Mouse (Mus musculus) granulocyte monocyte progenitor cell, adult 5-6 weeks (primary cell): ENCODE measurements at regions not wholly inside any gene's neighbourhood (a gene's known extent, or its start where the extent isn't known, plus 50 kb on each side); places are given as distances from the start of the nearest gene placed in this dataset.
"Not testable (repeated sequence)": the region's sequence is repeated elsewhere in the genome, so short reads cannot be mapped to it uniquely, and the experiment has no call there.

Experiments used
- ATAC-seq: replicated peaks from 2 replicates; pipeline ENCODE4 v1.8.0; 2016; ENCODE audit warnings: mild to moderate bottlenecking, moderate TSS enrichment, inconsistent platforms; ENCODE audit not compliant: poor library complexity, severe bottlenecking

DNA sequence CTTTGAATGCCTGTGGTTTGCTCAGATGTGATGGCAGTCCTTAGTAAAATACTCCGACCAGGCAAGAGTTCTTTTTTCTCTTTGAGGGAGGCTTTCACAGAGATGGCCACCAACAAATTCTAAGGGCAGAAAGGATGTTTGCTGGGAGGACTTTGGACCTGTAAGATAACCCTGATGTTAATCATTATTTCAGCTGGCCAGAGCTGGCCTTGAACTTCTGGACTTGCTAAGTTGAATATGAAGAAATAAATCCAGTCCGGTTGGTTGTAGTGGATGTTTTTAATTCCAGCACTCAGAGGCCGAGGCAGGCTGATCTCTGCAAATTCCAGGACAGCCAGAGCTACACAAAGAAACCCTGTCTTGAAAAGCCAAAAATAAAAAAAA is 222.9 kb upstream of the Klf3 start:
- no peak for ATAC-seq

DNA sequence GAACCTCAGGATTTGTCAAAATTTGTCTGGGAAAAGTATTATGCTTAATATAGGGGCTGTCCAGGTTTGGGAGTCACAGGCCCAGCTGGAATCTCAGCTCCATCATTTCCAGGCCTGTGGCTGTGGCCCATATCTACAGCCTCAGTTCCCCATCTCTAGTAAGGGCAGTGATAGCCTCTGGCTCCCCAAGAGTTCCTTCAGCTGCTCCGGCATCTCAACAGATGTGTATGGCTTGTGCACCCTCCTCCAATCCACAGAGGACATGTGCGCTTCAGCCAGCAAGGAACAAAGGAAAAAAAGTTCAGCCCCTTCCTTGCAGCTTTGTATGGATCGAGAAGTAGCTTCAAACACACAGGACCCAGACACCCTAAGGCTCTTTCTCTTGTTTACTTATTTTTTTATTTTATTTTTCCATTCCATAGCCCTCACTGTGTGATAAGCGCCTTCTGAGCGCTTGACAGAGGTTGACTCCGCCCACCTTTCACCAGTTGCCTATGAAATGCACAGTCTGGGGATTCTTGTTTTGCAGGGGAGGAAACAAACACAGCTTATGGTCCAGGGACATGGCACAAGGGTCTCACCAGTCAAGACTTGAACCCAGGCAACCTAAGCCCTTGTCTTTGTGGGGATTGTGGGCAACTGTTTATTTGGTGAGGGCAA is 222.3 kb upstream of the Klf3 start:
- ATAC-seq: no peak

DNA sequence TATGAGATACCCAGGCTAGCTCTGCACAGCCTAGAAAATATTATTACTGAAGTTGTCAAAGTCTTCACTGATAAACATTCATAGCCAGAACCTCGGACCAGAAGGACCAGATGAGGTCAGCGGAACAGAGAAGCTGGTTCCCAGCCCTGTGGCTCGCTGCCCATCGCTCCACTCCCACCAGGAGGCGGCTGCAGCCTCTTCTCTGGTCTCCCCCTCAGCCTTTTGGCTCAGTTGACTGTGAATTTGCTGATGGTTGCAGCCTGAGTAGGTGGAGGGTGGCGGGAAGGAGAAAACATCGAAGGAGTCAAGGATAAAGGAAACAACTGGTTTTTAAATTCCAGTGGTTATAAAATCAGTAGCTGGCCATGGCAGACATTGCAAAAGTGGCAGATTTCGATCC is 221.7 kb upstream of the Klf3 start:
- ATAC-seq: no peak

DNA sequence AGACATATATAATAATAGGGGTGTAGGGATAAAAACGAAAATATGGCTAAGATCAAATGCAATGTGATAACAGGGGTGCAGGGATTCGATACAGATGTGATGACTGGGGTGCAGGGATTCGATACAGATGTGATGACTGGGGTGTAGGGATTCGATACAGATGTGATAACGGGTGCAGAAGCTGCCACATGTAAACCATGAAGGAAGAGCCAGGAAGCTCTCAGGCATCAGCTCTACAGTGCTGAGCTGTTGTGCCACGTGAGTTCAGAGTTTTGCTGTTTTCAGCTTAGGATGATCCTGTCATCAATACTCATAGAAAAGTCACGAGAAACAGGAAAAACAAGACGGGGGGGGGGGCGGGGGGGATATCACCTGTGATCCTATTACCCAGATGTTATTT is 221.2 kb upstream of the Klf3 start:
- ATAC-seq: no peak

DNA sequence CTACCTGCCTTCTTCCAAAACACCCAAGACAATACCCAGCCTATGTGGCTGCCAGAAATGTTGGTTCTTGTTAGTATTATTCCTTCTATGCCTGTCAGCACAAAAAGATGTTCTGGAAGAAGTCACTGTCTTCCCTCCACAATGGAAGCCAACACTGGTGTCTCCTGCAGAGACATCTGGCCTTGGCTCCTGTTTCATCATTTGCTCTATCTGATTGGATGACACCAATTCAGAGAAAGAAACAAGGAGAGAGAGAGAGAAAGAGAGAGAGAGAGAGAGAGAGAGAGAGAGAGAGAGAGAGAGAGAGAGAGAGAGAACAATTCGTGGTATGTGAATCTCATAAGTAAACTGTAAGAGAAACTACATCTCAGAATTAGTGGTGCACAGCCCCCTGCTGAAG is 218.9 kb upstream of the Klf3 start:
- no peak for ATAC-seq

DNA sequence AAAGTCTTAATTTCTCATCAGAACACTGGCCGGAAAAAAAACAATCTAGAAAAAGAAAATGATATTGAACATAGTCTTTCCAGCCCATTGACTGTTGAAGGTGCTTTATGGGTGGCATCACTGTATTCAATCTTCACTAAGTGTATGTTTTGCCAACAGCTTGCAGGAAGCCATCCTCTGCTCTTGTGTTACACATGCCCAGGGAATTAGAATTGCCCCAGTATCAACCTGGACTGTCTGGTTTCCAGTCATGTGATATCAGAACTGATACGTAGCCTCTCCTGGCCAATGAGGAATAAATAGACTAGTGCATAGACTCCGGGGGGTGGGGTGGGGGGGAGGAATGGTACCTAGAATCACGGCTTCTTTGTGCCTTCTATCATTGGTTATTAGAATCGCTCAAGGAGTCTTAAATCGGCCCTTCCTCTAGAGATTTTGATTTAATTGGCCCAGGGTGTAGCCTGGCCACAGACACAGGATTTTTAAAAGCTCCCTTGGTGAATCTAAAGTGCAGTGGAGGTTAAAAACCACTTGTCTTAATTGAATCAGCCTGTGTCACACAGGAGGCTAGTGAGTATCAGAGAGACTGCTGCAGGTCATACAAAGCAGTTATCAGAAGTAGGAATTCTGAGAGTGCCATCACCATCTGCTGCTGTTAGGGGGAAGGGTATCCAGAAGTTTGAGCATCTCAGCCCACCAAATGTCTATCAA is 218.0 kb upstream of the Klf3 start:
- ATAC-seq: no peak

DNA sequence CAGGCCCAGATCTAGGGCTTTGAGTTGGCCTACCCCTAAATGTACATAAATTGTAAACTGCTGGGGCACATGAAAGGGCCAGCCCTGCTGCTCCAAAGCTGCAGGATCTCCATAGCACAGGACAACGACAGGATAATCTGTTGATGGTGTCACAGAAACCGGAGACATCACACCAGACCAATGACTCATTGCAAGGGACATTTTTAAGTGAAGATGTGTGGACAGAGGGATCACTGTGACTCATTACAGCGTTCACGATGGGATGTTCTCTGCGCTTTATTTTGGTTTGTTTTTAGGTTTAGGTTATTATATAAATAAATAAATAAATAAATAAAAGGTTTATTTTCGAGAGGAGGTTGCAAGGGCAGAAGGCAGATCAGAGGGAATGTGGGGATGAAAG is 216.9 kb upstream of the Klf3 start:
- no peak for ATAC-seq

DNA sequence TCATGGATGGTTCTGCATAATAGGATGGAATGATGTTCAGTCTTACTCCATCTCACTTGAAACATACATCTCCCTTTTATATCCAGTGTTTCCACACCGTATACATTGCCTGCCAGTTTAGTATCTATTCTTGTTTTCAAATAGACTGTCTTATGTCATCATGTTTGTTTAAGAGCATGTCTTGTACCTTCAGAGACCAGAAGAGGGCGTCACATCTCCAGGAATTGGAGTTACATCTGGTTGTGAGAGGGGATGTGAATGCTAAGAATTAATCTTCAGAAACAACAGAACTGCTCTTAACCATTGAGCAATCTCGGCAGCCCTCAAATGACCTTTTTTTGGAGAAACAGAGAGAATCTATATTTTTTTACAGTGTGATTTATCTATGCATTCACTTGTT is 216.3 kb upstream of the Klf3 start:
- no peak for ATAC-seq

DNA sequence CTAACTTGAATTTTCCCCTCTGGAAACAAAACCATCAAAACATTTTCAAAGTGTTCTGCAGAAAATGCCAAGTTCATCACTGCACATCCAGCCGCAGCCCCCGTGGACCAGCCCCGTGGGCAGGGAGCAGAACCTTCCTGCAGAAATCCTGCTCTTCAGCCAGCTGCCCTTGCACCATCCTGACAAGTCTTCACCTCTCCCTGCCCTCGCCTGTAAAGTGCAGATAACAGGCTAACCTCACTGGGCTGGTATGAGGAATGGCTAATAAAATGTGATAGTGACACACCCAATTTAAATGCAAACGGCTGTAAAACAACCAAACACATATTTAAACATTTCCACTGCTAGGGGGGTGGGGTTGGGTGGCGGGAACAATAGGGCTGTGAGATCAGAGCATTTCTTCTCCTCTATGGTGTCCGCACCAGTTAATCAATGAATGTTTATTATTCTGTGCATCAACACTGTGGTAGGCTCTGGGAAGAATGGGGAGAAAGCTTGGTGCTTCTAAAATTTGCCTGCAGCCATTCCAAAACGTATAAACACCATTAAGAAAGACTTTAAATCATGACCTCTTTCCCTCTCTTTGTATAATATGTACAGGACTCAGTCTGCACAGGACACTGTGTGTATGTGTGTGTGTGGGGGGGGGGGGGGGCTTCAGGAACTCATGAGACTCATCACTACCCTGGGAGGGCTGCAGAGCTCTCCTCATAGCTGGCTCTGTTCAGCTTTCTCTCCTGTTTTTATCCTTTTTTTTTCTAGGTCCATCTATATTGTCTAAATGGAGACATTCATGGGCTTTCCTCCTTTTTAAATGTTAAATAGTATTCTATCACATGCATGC is 215.1 kb upstream of the Klf3 start:
- ATAC-seq: no peak

DNA sequence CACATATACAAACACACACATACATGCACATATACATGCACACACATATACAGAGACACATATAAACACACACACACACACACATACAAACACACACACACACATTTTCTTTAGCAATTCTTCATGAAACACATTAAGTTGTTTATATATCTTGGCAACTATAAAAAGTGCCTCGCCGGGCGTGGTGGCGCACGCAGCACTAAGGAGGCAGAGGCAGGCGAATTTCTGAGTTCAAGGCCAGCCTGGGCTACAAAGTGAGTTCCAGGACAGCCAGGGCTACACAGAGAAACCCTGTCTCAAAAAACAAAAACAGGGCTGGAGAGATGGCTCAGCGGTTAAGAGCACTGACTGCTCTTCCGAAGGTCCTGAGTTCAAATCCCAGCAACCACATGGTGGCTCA is 214.4 kb upstream of the Klf3 start:
- not testable (repeated sequence) for ATAC-seq

DNA sequence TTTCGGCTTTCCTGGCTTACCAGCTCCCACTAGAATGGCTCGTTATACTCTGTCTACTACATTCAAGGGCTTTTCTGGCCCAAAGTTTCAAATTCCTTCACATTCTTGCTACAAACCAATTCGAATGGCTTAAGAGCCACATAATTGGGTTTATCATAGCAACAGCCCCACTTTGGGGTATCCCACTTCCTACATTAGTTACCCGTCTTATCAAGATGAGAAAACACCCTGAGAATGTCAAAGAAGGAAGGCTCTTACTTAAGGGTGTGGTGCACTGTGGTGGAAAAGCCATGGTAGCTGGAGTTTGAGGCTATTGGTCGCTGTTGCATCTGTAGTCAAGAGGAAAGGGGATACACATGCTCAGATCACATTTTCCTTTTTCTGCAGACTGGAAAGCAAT is 213.2 kb upstream of the Klf3 start:
- ATAC-seq: no peak

DNA sequence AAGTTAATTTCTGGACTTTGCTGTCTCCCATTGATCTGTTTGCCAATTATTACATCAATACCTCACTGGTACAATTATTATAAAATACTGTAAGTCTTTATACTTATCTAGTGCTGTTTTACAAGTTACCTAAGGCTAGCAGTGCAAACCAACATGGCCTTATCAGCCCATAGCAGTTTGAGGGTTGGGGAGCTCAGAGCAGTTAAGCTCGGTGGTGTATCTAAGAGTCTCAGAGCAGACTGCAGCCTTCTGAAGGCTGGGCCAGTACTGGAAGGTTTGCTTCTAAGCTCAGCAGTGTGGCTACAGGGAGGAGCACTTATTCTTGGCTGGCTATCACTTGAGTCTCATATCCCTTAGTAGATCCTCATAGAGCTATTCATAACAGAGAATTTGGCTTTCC is 212.4 kb upstream of the Klf3 start:
- ATAC-seq: no peak

DNA sequence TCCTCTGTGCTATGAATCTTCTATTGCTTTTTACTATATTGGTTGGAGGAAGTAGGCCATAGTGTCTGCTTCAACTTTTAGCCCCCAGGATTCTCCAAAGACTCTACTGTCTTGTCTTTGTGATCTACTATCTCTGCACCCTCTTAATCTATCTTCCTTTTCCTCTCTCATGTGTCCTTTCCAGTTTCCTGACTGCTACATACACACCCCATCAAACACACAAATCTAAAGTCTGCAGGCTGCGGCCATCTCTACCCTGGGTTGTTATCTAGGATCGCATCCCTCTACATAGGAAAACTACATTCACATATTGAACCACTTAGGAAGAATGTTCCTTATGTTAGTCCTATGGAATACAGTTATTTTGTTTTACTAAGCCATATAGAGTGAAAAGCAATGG is 211.4 kb upstream of the Klf3 start:
- no peak for ATAC-seq

DNA sequence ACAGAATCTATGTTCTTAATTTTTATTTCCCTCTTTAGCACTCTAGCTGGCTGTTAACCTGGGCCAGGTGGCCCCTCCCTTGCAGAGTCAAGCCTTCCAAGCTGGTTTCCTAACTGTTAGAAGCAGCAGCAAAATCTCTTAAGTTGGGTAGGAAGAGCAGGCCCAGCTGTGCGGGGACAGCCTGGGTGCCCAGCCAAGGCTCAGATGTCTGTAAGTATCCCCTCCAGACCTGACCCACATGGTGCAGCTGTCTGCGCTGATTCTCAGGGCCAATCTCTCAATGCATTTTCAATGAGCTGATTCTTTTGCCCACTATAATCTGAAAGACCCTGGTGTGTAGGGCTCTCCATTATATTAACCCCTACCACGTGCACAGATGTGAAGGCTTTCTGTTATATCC is 208.0 kb upstream of the Klf3 start:
- ATAC-seq: no peak

DNA sequence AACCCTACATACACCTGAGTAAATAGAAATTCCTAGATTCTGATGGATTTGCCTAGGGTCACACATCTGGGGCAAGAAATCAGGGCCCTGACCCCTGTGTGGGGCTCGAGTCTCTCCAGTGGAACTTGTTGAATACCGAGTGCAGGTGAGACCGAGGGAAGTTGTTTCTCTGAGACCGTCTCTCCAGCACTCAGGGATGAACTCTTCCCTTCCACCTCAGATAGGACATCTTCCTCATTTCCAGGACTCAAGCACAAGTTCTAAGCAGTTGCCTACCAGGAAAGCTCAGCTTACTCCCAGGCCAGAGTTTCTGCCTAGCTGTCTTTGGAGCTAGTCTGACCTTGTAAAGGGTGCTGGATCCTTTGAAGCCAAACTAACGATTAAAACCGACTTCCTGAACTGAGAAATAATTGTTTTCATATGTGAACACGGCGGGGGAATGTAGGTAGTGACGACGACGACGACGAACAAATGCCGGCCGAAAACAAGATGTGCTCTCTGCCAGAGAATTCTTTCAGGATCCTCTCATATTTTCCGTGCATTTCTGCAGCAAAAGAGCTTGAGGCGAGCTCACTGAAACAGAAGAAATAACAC is 207.3 kb upstream of the Klf3 start:
- ATAC-seq: no peak

DNA sequence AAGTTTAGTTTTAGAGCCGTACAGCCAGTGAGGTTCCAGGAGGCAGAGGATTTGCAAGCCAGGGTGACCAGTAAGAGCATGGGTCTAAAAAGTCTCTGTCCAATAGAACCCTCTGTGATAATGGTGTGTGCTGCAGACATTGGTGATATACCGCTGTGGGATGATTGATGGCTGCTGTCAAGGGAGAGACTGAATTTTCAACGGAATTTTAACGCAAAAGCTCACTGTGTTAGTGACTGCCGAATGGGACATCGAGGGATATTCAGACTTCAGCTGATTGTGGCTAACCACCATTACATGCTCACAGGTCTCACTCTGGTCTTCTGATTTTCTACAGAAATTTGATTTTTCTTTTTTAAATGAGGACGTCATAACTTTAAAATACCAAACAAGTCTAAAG is 206.2 kb upstream of the Klf3 start:
- ATAC-seq: no peak

DNA sequence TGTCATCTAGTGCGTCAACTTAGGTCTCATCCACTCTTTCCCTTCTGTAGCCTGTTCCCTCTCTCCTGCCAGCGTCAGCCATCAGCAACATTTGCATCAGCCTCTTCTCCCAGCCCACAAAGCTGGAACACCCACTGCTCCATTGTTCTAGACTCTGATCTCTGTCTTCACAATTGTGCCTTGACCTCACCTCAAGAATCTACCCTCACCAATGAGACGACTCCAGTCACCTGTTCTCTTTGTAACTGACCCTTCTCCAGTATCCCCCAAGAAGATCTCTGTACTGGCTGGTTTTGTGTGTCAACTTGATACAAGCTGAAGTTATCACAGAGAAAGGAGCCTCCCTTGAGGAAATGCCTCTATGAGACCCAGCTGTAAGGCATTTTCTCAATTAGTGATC is 205.7 kb upstream of the Klf3 start:
- no peak for ATAC-seq

DNA sequence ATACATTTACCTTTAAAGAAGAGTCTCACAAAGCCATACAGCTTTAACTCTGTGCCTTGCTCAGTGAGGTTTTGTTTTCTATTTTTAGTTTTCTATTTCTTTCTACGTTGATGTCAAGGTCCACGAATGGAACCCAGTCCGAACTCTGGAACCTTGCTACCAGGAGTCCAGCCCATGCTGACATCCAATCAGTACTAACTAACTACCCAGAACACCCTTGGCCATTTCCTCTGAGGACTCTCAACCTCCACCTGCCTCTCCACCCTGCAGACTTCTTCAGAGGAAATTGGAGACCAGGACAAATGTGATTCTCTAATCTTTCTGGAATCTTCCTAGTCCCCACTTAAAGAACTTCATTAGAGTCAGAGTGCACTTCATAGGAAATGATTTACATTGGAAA is 204.6 kb upstream of the Klf3 start:
- ATAC-seq: no peak

DNA sequence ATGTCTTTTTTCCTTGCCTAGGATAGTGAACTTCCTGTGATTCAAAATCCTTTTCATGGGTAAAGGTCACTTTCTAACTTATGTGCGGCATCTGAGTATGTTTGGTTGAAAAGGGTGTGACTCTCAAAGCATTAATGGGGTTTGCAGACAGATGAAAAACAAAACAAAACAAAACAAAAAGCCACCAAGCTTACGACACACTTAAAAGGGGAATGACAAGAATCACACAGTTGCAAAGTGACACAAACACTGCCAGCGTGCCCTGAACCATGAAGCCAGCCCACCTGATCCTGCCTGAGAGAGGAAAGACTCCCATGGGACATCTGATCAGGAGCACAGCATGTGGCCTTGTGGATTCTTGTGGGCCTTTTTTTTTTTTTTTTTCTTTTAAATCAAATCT is 204.2 kb upstream of the Klf3 start:
- ATAC-seq: no peak

DNA sequence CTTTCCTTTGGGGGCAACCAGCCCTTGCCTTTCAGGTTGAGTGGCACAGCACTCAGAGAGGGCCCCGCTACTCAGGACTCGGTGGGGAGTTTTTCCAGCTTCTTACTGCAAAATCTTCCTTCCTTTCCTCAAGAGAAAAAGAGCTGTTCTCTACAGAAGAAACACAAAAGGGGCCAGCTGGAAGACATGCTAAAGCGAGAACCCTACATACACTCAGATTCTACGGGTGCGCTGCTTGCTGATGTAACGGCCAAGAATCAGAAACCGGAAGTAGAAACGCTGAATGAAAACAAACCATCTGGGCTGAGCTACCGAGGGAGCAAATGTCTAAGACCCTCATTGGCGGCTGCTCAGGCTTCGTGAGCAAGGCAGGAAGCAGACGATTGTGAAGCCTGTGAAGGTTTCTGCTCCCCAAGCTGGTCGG is 203.3 kb upstream of the Klf3 start:
- ATAC-seq: peak; percentile 82

DNA sequence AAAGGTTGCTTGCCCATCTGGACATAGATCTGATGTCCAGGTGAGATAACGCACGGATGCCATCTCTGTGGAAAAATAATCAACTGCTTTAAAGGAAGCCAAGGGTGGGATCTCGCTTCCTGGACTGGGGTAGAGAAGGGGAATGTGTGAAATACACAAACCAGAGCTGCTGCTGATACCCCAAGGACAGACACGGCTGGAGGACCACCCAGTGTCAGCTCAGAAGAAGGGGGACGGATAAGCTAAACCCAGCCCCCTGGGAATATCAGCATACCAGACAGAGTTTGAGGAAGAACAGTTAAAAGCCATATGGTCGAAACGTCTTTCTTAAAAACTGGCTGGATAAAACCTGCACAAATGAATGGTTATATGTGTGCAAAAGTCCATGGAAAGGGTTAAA is 202.8 kb upstream of the Klf3 start:
- ATAC-seq: no peak
